Mouse (Mus musculus) urinary bladder, postnatal 0 days (tissue): Measurements from ENCODE around the gene Golph3. TPM values are rescaled to one million over a fixed set of nuclear protein-coding genes. Genes with fewer than 3 reads are reported as not detected.

Experiments used
- polyA plus RNA-seq: library from polyadenylated mRNA; unstranded; fragments of >200 nt; fragmentation: Nextera tagmentation; extraction: Ambion mirVana; gene quantifications from 2 replicates; pipeline ENCODE4 v1.2.1, GENCODE M21; 2015

Golph3 gene
- polyA plus RNA-seq = 85.0 and 110 TPM in 2 replicates

DNA sequence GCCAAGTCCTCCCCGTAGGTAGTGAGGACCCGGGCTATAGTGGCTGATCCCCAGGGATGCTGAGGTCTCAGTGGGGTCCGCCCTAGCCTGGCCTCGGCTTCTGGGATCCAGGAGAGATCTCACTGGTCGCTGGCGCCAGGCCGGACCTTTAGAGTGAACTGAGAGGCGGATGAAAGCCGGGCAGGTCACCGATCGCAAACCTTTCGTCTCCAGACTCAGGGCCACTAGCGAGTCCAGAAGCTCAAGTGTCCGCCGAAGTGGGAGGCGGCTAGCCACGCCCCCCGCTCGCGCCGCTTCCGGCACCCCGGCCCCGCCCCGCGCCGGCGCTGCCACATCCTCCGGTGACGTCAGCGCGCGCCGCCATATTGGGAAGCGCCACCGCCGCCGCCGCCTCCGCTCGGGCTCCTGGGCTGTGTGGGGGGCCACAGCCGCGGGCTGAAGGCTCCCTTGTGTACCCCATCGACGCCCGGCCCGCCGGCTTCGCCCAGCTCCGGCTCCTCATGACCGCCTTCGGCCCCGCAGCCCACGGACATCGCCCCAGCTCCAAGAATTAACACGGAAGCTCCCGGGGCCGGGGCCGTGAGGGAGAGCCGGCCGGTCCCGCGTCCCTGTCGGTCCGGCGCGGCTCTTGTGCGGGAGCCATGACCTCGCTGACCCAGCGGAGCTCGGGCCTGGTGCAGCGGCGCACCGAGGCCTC, at the start of gene Golph3:
Golph3 (plus strand) TSS at position 360 of the 697 bp plus-strand sequence.

DNA sequence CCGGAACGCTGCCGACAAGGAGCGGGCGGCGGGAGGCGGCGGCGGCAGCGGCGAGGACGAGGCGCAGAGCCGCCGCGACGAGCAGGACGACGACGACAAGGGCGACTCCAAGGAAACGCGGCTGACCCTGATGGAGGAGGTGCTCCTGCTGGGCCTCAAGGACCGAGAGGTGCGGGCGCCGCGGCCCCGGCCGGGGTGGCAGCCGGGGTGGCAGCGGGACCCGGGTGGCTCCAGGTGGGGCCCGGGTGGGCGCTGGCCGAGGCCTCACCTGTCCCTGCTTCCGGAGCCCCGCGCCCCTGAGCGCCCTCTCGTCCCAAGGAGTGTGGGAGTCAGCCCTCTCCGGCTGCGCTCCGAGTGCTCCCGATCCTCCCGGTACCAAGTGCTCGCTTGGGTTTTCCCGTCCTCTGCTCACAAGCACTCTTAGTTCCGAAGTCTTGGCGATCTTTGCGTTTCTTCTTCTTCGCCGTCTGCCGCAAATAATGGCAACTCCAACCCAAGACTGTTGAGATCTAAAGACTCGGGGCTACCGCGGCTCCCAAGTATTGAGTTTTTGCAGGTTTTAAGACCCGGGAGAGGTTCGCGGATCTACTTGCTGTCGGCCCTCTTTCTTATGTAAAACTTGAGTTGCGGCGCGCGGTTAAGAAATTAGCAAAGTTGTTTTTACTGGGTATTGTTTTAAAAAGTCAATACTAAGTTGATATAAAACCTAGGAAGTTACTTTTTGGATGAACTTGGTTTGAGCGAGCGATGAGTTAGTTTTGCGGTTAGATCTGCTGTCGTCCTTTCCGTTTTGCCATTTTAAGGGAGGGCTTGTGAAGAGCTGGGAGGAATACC, 755 bp downstream of the Golph3 start, which contains the start of gene 1810049J17Rik:
1810049J17Rik (minus strand) TSS at position 112 of the 834 bp plus-strand sequence.

Other genes starting within 250 kb of the Golph3 start
- 81.4 and 83.2 TPM in 2 replicates for gene Zfr, start 203.6 kb upstream of the Golph3 start, polyA plus RNA-seq
- gene Mtmr12, start 116.4 kb upstream of the Golph3 start, polyA plus RNA-seq = 7.8 and 8.7 TPM in 2 replicates
- 0.82 and 2.3 TPM in 2 replicates for gene 1810049J17Rik, start 449 bp downstream of the Golph3 start, polyA plus RNA-seq